Mouse (Mus musculus): ENCODE results near the gene Mocs2. TPM values are rescaled to one million over a fixed set of nuclear protein-coding genes. Genes with fewer than 3 reads are reported as not detected.

Gene Mocs2
- polyA plus RNA-seq (2015; fragmentation: Nextera tagmentation; extraction: Ambion mirVana): 83.9 and 98.1 TPM in 2 replicates

DNA sequence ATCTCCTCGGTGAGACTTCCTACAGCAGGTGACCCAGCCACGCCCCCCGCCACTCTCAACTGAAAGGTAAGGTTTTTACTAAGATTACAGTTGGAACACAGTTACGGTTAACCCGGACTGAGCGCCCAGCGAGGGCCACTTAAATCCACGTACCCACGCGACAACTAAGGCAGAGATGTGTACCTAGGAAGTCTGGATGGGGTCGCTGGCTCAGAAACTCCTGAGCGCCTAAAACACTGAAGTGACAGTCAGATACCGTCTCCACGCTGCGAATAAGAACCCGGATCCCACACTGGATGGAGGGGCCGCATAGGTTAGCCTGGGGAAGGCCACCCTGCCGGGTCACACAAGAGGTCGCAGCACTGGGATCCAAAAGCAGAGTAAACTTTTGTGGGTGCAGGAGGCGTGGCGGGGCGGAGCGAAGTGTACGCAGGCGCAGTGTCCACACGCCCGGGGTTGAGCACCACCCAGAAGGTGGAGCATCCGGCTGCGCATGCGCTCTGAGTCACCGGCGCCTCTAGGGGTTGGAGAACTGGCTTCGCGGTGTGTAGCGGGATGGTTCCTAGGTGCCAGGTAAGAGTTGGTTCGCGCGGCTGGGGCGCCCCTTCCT lies at the start of gene Mocs2:
Mocs2 (plus strand) TSS at position 486 of the 610 bp plus-strand sequence.
- Histone ChIP-seq H3K27ac (ENCODE audit: low read length) (peak within 1 kb of the TSS; percentile 50; the same call in 1 of the 2 replicates), H3K4me2 (ENCODE audit: low read depth, low read length) (peak within 1 kb of the TSS; percentile 80), H3K9ac (ENCODE audit: low read length) (peak within 1 kb of the TSS; percentile 78), H3K4me1 (replicated peaks; ENCODE audit: control insufficient read depth, insufficient read depth, low read length) (peaks cover 7% of the 10 kb centered on the region; the same call in 1 of the 2 replicates), H3K36me3 (ENCODE audit: control insufficient read depth, insufficient read depth, low read length) (peaks cover 8% of the 10 kb centered on the region; the same call in 1 of the 2 replicates), H3K27me3 (ENCODE audit: control insufficient read depth, insufficient read depth, low read depth, low read length) (no peaks in the 10 kb centered on the region), H3K9me3 (ENCODE audit: control insufficient read depth, low read length) (no peaks in the 10 kb centered on the region), H3K4me3 (ENCODE audit: low read length) (peak within 1 kb of the TSS; percentile 85)
- under 1% methylated on average over 35 of the region's 39 CpGs for WGBS
- peak; percentile 99 for ATAC-seq (ENCODE audit: low read depth)

DNA sequence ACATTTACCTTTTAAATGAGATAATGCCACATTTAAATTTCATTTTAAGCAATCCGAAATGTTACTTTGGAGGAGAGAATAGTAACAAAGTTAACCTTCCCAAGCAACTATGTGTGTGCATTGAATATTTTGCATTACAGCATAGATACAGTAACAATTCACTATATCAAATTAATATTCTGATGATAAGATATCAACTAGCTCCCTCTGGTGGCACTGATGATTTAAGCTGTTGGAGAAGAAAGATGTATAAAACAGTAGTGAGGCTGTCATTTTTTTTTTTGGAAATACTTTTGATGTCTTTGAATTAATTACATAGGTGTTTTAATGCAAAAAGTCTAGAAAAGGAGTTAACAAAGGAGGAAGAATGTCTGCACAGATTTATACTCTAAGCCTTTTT lies 26.5 kb upstream of the Mocs2 start:
- Histone ChIP-seq H3K4me3 (ENCODE audit: low read length) (no peak overlapping the region), H3K27ac (ENCODE audit: low read length) (no peak overlapping the region), H3K36me3 (ENCODE audit: control insufficient read depth, insufficient read depth, low read length) (no peaks in the 10 kb centered on the region), H3K9ac (ENCODE audit: low read length) (no peak overlapping the region), H3K9me3 (ENCODE audit: control insufficient read depth, low read length) (no peaks in the 10 kb centered on the region), H3K4me1 (replicated peaks; ENCODE audit: control insufficient read depth, insufficient read depth, low read length) (0 out of 2 replicates have a peak, but pooled peaks cover 2% of the 10 kb centered on the region), H3K27me3 (ENCODE audit: control insufficient read depth, insufficient read depth, low read depth, low read length) (no peaks in the 10 kb centered on the region), H3K4me2 (ENCODE audit: low read depth, low read length) (no peak overlapping the region)
- 82% methylated on average over 1 of the region's 1 CpGs for WGBS
- no peak for ATAC-seq (ENCODE audit: low read depth)

- Histone ChIP-seq H3K4me2 (ENCODE audit: low read depth, low read length) (no peak overlapping the region), H3K27ac (ENCODE audit: low read length) (no peak overlapping the region), H3K4me3 (ENCODE audit: low read length) (no peak overlapping the region), H3K36me3 (ENCODE audit: control insufficient read depth, insufficient read depth, low read length) (no peaks in the 10 kb centered on the region), H3K4me1 (replicated peaks; ENCODE audit: control insufficient read depth, insufficient read depth, low read length) (0 out of 2 replicates have a peak, but pooled peaks cover 2% of the 10 kb centered on the region), H3K9ac (ENCODE audit: low read length) (no peak overlapping the region), H3K9me3 (ENCODE audit: control insufficient read depth, low read length) (0 out of 2 replicates have a peak, but pooled peaks cover 3% of the 10 kb centered on the region), H3K27me3 (ENCODE audit: control insufficient read depth, insufficient read depth, low read depth, low read length) (no peaks in the 10 kb centered on the region)
- no peak for ATAC-seq (ENCODE audit: low read depth)
- WGBS: 32% methylated on average over 6 of the region's 6 CpGs
These were observed 24.6 kb upstream of the Mocs2 start for GRCm38 (mm10) chr13:114793250-114794030.

DNA sequence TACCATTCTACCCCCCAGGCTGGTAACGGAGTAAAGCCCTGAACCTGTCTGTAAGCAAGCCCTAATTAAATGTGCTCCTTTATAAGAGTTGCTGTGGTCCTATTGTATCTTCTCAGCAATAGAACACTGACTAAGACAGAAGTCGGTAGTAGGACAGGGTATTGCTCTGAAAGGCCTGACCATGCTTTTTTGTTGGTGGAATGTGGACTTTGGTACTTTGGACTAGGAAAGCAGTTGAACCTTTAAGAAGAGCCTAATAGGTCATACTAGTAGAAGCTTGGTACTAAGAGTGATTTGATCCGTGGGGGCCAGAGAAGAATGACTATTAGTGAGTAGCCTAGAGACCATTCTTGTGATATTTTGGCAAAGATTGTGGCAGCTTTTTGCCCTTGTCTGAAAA lies 16.2 kb upstream of the Mocs2 start:
- no peak overlapping the region for H3K27ac ChIP-seq (ENCODE audit: low read length)
- no peaks in the 10 kb centered on the region for H3K4me1 ChIP-seq (replicated peaks; ENCODE audit: control insufficient read depth, insufficient read depth, low read length)
- H3K27me3 ChIP-seq (ENCODE audit: control insufficient read depth, insufficient read depth, low read depth, low read length): no peaks in the 10 kb centered on the region
- H3K9me3 ChIP-seq (ENCODE audit: control insufficient read depth, low read length): 0 out of 2 replicates have a peak, but pooled peaks cover 3% of the 10 kb centered on the region
- no peak for ATAC-seq (ENCODE audit: low read depth)
- 84% methylated on average over 3 of the region's 3 CpGs for WGBS
- H3K4me2 ChIP-seq (ENCODE audit: low read depth, low read length): no peak overlapping the region
- H3K36me3 ChIP-seq (ENCODE audit: control insufficient read depth, insufficient read depth, low read length): no peaks in the 10 kb centered on the region
- H3K4me3 ChIP-seq (ENCODE audit: low read length): no peak overlapping the region
- no peak overlapping the region for H3K9ac ChIP-seq (ENCODE audit: low read length)

DNA sequence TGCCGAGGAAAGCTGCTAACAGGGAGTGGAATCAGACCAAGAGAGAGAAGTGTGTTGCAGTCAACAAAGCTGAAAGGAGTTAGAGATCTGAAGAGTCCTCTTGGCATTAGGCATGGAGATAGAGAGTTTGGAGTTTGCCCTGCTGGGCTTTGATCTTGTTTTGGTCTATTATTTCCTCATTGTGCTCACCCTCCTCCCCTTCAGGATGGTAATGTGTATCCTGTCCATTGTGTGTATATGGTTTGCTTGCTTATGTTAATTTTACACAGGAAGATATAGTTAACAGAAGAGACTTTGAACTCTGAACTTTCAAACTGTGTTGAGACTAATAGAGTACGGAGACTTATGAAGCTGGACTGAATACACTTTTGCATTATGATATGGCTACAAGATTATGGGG lies 15.1 kb upstream of the Mocs2 start:
- Histone ChIP-seq H3K4me1 (replicated peaks; ENCODE audit: control insufficient read depth, insufficient read depth, low read length) (no peaks in the 10 kb centered on the region), H3K4me2 (ENCODE audit: low read depth, low read length) (no peak overlapping the region), H3K4me3 (ENCODE audit: low read length) (no peak overlapping the region), H3K36me3 (ENCODE audit: control insufficient read depth, insufficient read depth, low read length) (no peaks in the 10 kb centered on the region), H3K9me3 (ENCODE audit: control insufficient read depth, low read length) (no peaks in the 10 kb centered on the region), H3K27ac (ENCODE audit: low read length) (no peak overlapping the region), H3K27me3 (ENCODE audit: control insufficient read depth, insufficient read depth, low read depth, low read length) (no peaks in the 10 kb centered on the region), H3K9ac (ENCODE audit: low read length) (no peak overlapping the region)
- WGBS: 56% methylated on average over 2 of the region's 2 CpGs
- no peak for ATAC-seq (ENCODE audit: low read depth)

DNA sequence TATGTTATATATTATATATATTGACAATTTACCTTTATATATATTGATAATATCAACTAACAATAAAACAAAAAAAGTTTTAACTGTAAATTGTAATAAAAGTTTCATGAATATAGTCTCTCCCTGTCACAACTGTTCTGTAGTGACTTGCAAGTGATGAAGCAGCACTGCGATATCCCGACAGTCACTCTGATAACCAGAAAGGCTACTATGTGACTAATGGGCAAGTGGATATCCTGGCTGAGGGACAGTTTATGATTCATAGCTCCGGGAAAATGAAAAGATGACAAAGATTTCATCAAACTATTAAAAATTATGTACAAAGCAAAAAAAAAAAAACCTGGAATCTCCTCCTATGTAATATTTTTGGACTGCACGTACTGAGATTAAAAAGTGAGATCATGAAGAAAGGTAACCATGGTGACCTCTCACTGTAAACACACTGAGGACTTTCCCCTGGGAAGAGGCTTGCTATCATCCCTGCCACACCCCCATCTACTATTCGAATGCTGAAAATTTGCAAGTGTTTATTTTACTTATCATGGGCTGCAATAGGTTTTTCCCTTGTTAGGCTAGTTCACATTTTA lies 8.3 kb upstream of the Mocs2 start:
- Histone ChIP-seq H3K27ac (ENCODE audit: low read length) (no peak overlapping the region), H3K36me3 (ENCODE audit: control insufficient read depth, insufficient read depth, low read length) (no peaks in the 10 kb centered on the region), H3K9me3 (ENCODE audit: control insufficient read depth, low read length) (no peaks in the 10 kb centered on the region), H3K9ac (ENCODE audit: low read length) (no peak overlapping the region), H3K4me2 (ENCODE audit: low read depth, low read length) (no peak overlapping the region), H3K4me3 (ENCODE audit: low read length) (no peak overlapping the region), H3K27me3 (ENCODE audit: control insufficient read depth, insufficient read depth, low read depth, low read length) (no peaks in the 10 kb centered on the region), H3K4me1 (replicated peaks; ENCODE audit: control insufficient read depth, insufficient read depth, low read length) (no peaks in the 10 kb centered on the region)
- ATAC-seq (ENCODE audit: low read depth): no peak
- 37% methylated on average over 5 of the region's 5 CpGs for WGBS

- H3K4me1 ChIP-seq (replicated peaks; ENCODE audit: control insufficient read depth, insufficient read depth, low read length): peaks cover 7% of the 10 kb centered on the region; the same call in 1 of the 2 replicates
- ATAC-seq (ENCODE audit: low read depth): peak; percentile 64
- no peaks in the 10 kb centered on the region for H3K27me3 ChIP-seq (ENCODE audit: control insufficient read depth, insufficient read depth, low read depth, low read length)
- peaks cover 9% of the 10 kb centered on the region; the same call in 1 of the 2 replicates for H3K36me3 ChIP-seq (ENCODE audit: control insufficient read depth, insufficient read depth, low read length)
- no peaks in the 10 kb centered on the region for H3K9me3 ChIP-seq (ENCODE audit: control insufficient read depth, low read length)
- H3K4me3 ChIP-seq (ENCODE audit: low read length): peak overlapping the region; percentile 85
- H3K4me2 ChIP-seq (ENCODE audit: low read depth, low read length): peak overlapping the region; percentile 80
- peak overlapping the region; percentile 78 for H3K9ac ChIP-seq (ENCODE audit: low read length)
- WGBS: 21% methylated on average over 9 of the region's 9 CpGs
- H3K27ac ChIP-seq (ENCODE audit: low read length): no peak overlapping the region
These were observed 477 bp downstream of the Mocs2 start for GRCm38 (mm10) chr13:114818513-114818912.

GRCm38 (mm10) chr13:114822871-114823270 lies 4.8 kb downstream of the Mocs2 start:
- H3K4me3 ChIP-seq (ENCODE audit: low read length): no peak overlapping the region

GRCm38 (mm10) chr13:114825377-114825855 lies 7.4 kb downstream of the Mocs2 start:
- Histone ChIP-seq H3K4me3 (ENCODE audit: low read length) (no peak overlapping the region), H3K9ac (ENCODE audit: low read length) (no peak overlapping the region), H3K27me3 (ENCODE audit: control insufficient read depth, insufficient read depth, low read depth, low read length) (no peaks in the 10 kb centered on the region), H3K4me2 (ENCODE audit: low read depth, low read length) (no peak overlapping the region), H3K9me3 (ENCODE audit: control insufficient read depth, low read length) (no peaks in the 10 kb centered on the region), H3K36me3 (ENCODE audit: control insufficient read depth, insufficient read depth, low read length) (peaks cover 28% of the 10 kb centered on the region), H3K4me1 (replicated peaks; ENCODE audit: control insufficient read depth, insufficient read depth, low read length) (no peaks in the 10 kb centered on the region), H3K27ac (ENCODE audit: low read length) (no peak overlapping the region)
- ATAC-seq (ENCODE audit: low read depth): no peak
- 88% methylated on average over 6 of the region's 6 CpGs for WGBS

More at GRCm38 (mm10) chr13:114822871-114823270, 4.8 kb downstream of the Mocs2 start:
- WGBS: 79% methylated on average over 2 of the region's 2 CpGs
- peaks cover 25% of the 10 kb centered on the region for H3K36me3 ChIP-seq (ENCODE audit: control insufficient read depth, insufficient read depth, low read length)
- H3K27ac ChIP-seq (ENCODE audit: low read length): no peak overlapping the region
- H3K4me2 ChIP-seq (ENCODE audit: low read depth, low read length): no peak overlapping the region
- no peaks in the 10 kb centered on the region for H3K27me3 ChIP-seq (ENCODE audit: control insufficient read depth, insufficient read depth, low read depth, low read length)
- H3K4me1 ChIP-seq (replicated peaks; ENCODE audit: control insufficient read depth, insufficient read depth, low read length): peaks cover 7% of the 10 kb centered on the region; the same call in 1 of the 2 replicates
- no peak overlapping the region for H3K9ac ChIP-seq (ENCODE audit: low read length)
- H3K9me3 ChIP-seq (ENCODE audit: control insufficient read depth, low read length): no peaks in the 10 kb centered on the region
- ATAC-seq (ENCODE audit: low read depth): no peak
